Mouse (Mus musculus): Measurements from ENCODE around the gene Hist1h2bk.

DNA sequence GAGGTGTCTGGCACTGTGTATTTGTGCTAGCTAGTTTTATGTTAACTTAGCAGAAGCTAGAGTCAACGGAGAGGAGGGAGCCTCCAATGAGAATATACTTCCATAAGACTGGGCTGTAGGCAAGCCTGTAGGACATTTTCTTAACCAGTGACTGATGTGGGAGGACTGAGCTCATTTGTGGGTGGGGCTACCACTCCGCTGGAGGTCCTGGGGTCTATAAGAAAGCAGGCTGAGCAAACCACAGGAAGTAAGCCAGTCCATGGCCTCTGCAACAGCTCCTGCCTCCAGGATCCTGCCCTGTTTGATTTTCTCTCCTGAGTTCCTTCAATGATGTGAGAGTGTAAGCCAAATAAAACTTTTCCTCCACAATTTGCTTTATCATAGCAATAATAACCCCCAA is 9.6 kb downstream of the Hist1h2bk start:
- TF ChIP-seq CTCF (IDR thresholded peaks at IDR 0.05; ENCODE audit: insufficient read depth, low read depth, low read length) (no peak), POLR2A (IDR thresholded peaks at IDR 0.05; ENCODE audit: insufficient read depth, low read depth, low read length) (no peak)

Measured in olfactory bulb, adult 2 months (tissue).